Mouse (Mus musculus) olfactory bulb, adult 2 months (tissue): ENCODE results near the gene Zc3h18. TPM values are rescaled to one million over a fixed set of nuclear protein-coding genes. Genes with fewer than 3 reads are reported as not detected.

Experiments used
- H3K27ac ChIP-seq: fragments of 200-500 bp; 2 replicates; pipeline ENCODE4 v1.5.1; 2012; ENCODE audit warnings: low read depth, low read length; ENCODE audit not compliant: insufficient read depth
- H3K4me1 ChIP-seq: fragments of 200-500 bp; 2 replicates; pipeline ENCODE4 v1.6.1; 2012; ENCODE audit warnings: low read length; ENCODE audit not compliant: control insufficient read depth, insufficient read depth
- H3K4me3 ChIP-seq: fragments of 200-500 bp; 2 replicates; pipeline ENCODE4 v1.5.1; 2012; ENCODE audit warnings: mild to moderate bottlenecking, low read depth, low read length, moderate library complexity; ENCODE audit not compliant: insufficient read depth
- CTCF ChIP-seq: fragments of 200-500 bp; IDR thresholded peaks from 2 replicates; pipeline ENCODE4 v1.5.1; 2012; ENCODE audit warnings: low read depth, mild to moderate bottlenecking, low read length, moderate library complexity; ENCODE audit not compliant: insufficient read depth
- POLR2A ChIP-seq: fragments of 200-500 bp; IDR thresholded peaks from 2 replicates; pipeline ENCODE4 v1.6.1; 2012; ENCODE audit warnings: mild to moderate bottlenecking, low read depth, low read length, moderate library complexity; ENCODE audit not compliant: insufficient read depth
- WGBS: fragments of 180-500 bp; shearing (Covaris S2); methylation state at CpG from one replicate; pipeline ENCODE4 v1.1.7; 2018; 5-methylcytosine and 5-hydroxymethylcytosine counted together
- polyA plus RNA-seq: library from polyadenylated mRNA; stranded (reverse); fragments of >200 nt; gene quantifications from 2 replicates; pipeline ENCODE4 v1.2.4, GENCODE M21; 2012; ENCODE audit warnings: low replicate concordance; ENCODE audit not compliant: missing spikeins, insufficient read depth, insufficient read length

The Zc3h18 gene
- polyA plus RNA-seq, 1 experiment, result not detected

- H3K27ac ChIP-seq, result no peak overlapping the region
These were observed 40.7 kb upstream of the Zc3h18 start for GRCm38 (mm10) chr8:122335638-122336250.

DNA sequence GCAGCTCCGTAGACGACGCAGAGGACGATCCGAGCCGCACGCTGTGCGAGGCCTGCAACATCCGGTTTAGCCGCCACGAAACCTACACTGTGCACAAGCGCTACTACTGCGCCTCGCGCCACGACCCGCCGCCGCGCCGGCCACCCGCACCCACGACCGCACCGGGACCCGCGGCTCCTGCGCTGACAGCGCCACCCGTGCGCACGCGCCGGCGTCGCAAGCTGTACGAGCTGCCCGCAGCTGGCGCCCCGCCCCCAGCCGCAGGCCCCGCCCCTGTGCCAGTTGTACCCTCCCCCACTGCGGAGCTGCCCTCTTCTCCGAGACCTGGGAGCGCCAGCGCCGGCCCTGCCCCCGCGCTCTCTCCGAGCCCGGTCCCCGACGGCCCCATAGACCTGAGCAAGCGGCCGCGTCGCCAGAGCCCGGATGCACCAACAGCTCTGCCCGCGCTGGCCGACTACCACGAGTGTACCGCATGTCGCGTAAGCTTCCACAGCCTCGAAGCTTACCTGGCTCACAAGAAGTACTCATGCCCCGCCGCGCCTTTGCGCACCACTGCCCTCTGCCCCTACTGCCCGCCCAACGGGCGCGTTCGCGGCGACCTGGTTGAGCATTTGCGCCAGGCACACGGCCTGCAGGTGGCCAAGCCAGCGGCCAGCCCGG, 40.0 kb upstream of the Zc3h18 start:
- peaks cover 17% of the 10 kb centered on the region for H3K4me1 ChIP-seq
- TF ChIP-seq POLR2A (peak; percentile 49; the same call in 1 of the 2 replicates), CTCF (no peak)
- peak overlapping the region; percentile 55 for H3K4me3 ChIP-seq
- H3K27ac ChIP-seq, result no peak overlapping the region
- 16% methylated on average over 81 of the region's 81 CpGs for WGBS

More at GRCm38 (mm10) chr8:122335638-122336250, 40.7 kb upstream of the Zc3h18 start:
- 20% methylated on average over 57 of the region's 57 CpGs for WGBS
- TF ChIP-seq CTCF (no peak), POLR2A (no peak)
- H3K4me3 ChIP-seq, result peak overlapping the region; percentile 55
- peaks cover 17% of the 10 kb centered on the region for H3K4me1 ChIP-seq

DNA sequence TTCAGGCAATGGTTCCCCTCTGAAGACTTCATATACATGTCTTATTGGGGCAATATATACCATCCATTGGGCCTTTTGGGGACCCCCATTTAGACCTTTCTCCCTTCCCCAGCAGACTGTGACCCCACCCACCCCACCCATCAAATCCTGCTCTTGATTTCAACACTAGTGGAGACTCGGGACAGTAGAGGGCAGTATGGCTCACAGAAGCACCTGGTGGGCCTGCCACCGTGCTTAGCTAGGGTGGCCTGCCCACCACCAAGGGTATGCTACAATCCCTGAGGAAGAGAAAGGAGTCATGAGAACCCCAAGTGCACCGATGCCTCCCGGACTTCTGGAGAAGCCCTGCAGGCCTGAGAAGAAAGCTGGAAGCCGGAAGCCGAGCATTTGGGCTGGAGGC, 37.6 kb upstream of the Zc3h18 start:
- 61% methylated on average over 6 of the region's 6 CpGs for WGBS
- no peak for TF ChIP-seq CTCF
- no peak for TF ChIP-seq POLR2A
- Histone ChIP-seq H3K27ac (no peak overlapping the region), H3K4me1 (peaks cover 31% of the 10 kb centered on the region), H3K4me3 (no peak overlapping the region)

DNA sequence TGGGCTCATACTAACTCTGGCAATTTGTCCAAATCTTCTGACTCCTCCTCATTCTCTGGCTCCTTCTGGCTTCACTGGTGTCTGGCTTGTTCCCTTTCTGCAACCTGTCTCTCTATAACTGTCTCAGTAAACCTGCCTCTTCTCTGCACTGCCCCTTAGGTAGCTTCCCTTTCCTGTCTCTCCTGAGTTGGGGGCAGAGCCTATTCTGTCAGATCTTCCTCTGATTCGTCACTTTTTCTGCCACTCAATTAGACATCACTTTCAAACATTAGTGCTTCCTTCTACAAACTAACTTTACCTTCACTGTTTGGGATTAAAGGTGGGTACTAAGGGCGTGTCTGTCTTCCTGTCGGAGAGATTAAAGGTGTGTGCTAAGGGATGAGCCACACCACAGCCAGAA, 35.6 kb upstream of the Zc3h18 start:
- Histone ChIP-seq H3K4me3 (no peak overlapping the region), H3K27ac (no peak overlapping the region), H3K4me1 (peaks cover 42% of the 10 kb centered on the region)
- TF ChIP-seq POLR2A, result no peak
- no peak for TF ChIP-seq CTCF
- WGBS, result 87% methylated on average over 3 of the region's 3 CpGs

DNA sequence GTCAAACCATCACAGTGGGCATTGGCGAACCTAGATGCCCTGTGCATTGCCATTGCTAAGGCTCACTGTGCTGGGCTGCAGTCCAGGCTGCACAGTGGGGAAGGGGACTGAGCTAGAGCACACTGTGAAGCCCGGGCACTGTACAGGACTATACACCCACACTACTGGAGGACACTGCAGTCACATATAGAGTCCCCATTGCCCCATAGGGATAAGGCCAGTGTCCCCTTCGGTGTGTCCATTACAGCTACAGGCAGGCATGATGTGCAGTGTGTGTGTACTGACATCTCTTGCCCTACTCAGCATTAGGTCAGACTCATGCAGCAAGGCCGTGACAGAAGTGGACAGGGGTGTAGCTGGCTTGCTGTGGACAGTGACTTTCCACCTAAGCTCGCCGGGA, 34.6 kb upstream of the Zc3h18 start:
- peaks cover 33% of the 10 kb centered on the region for H3K4me1 ChIP-seq
- H3K4me3 ChIP-seq, result no peak overlapping the region
- no peak overlapping the region for H3K27ac ChIP-seq
- TF ChIP-seq CTCF (no peak), POLR2A (no peak)
- 82% methylated on average over 6 of the region's 6 CpGs for WGBS

GRCm38 (mm10) chr8:122342362-122342761, 34.0 kb upstream of the Zc3h18 start:
- WGBS, result 22% methylated on average over 5 of the region's 5 CpGs
- TF ChIP-seq CTCF (no peak), POLR2A (no peak)
- Histone ChIP-seq H3K27ac (no peak overlapping the region), H3K4me1 (peaks cover 31% of the 10 kb centered on the region), H3K4me3 (no peak overlapping the region)

GRCm38 (mm10) chr8:122342806-122343209, 33.6 kb upstream of the Zc3h18 start:
- H3K27ac ChIP-seq, result peak overlapping the region; percentile 73

GRCm38 (mm10) chr8:122343341-122343740, 33.1 kb upstream of the Zc3h18 start:
- peak overlapping the region; percentile 73 for H3K27ac ChIP-seq
- 2% methylated on average over 11 of the region's 11 CpGs for WGBS
- peak overlapping the region; percentile 3; the same call in 1 of the 2 replicates for H3K4me3 ChIP-seq
- TF ChIP-seq POLR2A (no peak), CTCF (no peak)
- peaks cover 41% of the 10 kb centered on the region for H3K4me1 ChIP-seq

More at GRCm38 (mm10) chr8:122342806-122343209, 33.6 kb upstream of the Zc3h18 start:
- 2% methylated on average over 9 of the region's 9 CpGs for WGBS
- Histone ChIP-seq H3K4me1 (peaks cover 36% of the 10 kb centered on the region), H3K4me3 (peak overlapping the region; percentile 3; the same call in 1 of the 2 replicates)
- TF ChIP-seq CTCF (no peak), POLR2A (no peak)

DNA sequence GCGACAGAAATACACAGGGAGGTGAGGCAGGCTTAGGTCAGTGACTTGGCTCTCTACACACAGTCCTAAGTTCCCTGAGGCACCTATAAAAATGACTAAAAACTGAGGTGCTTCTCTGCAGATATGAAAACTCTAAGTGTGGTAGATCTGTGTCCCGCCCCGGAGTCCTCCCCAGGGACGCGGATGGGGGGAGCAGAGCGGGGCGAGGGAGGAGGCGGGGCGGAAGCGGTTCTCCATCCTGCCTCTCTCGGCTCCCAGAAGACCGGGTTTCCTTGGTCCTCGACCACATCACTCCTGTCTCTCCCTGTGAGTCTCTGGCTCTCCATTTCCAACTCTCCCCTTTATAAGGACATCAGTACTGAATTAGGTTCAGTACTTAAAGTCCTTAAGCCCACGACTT, 32.7 kb upstream of the Zc3h18 start:
- TF ChIP-seq CTCF, result no peak
- no peak for TF ChIP-seq POLR2A
- peak overlapping the region; percentile 73 for H3K27ac ChIP-seq
- peaks cover 41% of the 10 kb centered on the region for H3K4me1 ChIP-seq
- WGBS, result under 1% methylated on average over 13 of the region's 14 CpGs
- H3K4me3 ChIP-seq, result peak overlapping the region; percentile 12; the same call in 1 of the 2 replicates
